Mouse (Mus musculus) neural tube, embryonic 15.5 days (tissue): ENCODE measurements around the gene Zfp369. TPM values are rescaled to one million over a fixed set of nuclear protein-coding genes. Genes with fewer than 3 reads are reported as not detected.
"Not testable (repeated sequence)": the region's sequence is repeated elsewhere in the genome, so short reads cannot be mapped to it uniquely, and the experiment has no call there.

Experiments
- ATAC-seq: fragments of 200-750 bp; cut with Nextera tagmentation; 2 replicates; pipeline ENCODE4 v1.8.0; 2017; ENCODE audit warnings: mild to moderate bottlenecking, moderate TSS enrichment, moderate library complexity; ENCODE audit not compliant: low FRiP score
- H3K27ac ChIP-seq: fragments of 300-500 bp; sonication (generic); replicated peaks from 2 replicates; pipeline ENCODE4 v1.5.1; 2015; ENCODE audit warnings: mild to moderate bottlenecking, inconsistent platforms
- H3K27me3 ChIP-seq: fragments of 300-500 bp; sonication (generic); replicated peaks from 2 replicates; pipeline ENCODE4 v1.6.1; 2015; ENCODE audit warnings: inconsistent platforms
- H3K36me3 ChIP-seq: fragments of 300-500 bp; sonication (generic); 2 replicates; pipeline ENCODE4 v1.6.1; 2015; ENCODE audit warnings: inconsistent platforms
- H3K4me1 ChIP-seq: fragments of 300-500 bp; sonication (generic); 2 replicates; pipeline ENCODE4 v1.6.1; 2015; ENCODE audit warnings: inconsistent platforms
- H3K4me2 ChIP-seq: fragments of 300-500 bp; sonication (generic); 2 replicates; pipeline ENCODE4 v1.6.1; 2015; ENCODE audit warnings: inconsistent platforms, mild to moderate bottlenecking, moderate library complexity
- H3K4me3 ChIP-seq: fragments of 300-500 bp; sonication (generic); replicated peaks from 2 replicates; pipeline ENCODE4 v1.5.1; 2015; ENCODE audit warnings: mild to moderate bottlenecking, inconsistent platforms
- H3K9ac ChIP-seq: fragments of 300-500 bp; sonication (generic); replicated peaks from 2 replicates; pipeline ENCODE4 v1.6.1; 2015; ENCODE audit warnings: mild to moderate bottlenecking, inconsistent platforms
- H3K9me3 ChIP-seq: fragments of 300-500 bp; sonication (generic); replicated peaks from 2 replicates; pipeline ENCODE4 v1.6.1; 2016; ENCODE audit warnings: inconsistent platforms
- WGBS: fragments of 180-500 bp; shearing (Covaris S2); methylation state at CpG from one replicate; pipeline ENCODE4 v1.1.7; 2015; ENCODE audit warnings: mixed read lengths; 5-methylcytosine and 5-hydroxymethylcytosine counted together
- polyA plus RNA-seq: library from polyadenylated mRNA; unstranded; fragments of >200 nt; fragmentation: Nextera tagmentation; extraction: Ambion mirVana; gene quantifications from 2 replicates; pipeline ENCODE4 v1.2.1, GENCODE M21; 2015

The Zfp369 gene
- polyA plus RNA-seq, 1 experiment from 2014 or later, result 13.7 TPM

GRCm38 (mm10) chr13:65277994-65278382 is 626 bp upstream of the Zfp369 start:
- no peaks in the 10 kb centered on the region for H3K27me3 ChIP-seq
- peaks cover 23% of the 10 kb centered on the region for H3K4me1 ChIP-seq
- ATAC-seq, result peak; percentile 61
- peak overlapping the region; percentile 68 for H3K4me3 ChIP-seq
- peak overlapping the region; percentile 90 for H3K27ac ChIP-seq
- peaks cover 27% of the 10 kb centered on the region for H3K36me3 ChIP-seq
- H3K9ac ChIP-seq, result peak overlapping the region; percentile 76
- WGBS, result 11% methylated on average over 9 of the region's 9 CpGs
- H3K9me3 ChIP-seq, result 0 out of 2 replicates have a peak, but pooled peaks cover 2% of the 10 kb centered on the region
- peak overlapping the region; percentile 67 for H3K4me2 ChIP-seq

GRCm38 (mm10) chr13:65286771-65287170 is 8.2 kb downstream of the Zfp369 start:
- Histone ChIP-seq H3K4me2 (no peak overlapping the region), H3K27ac (no peak overlapping the region), H3K9me3 (peaks cover 56% of the 10 kb centered on the region), H3K4me1 (no peaks in the 10 kb centered on the region), H3K9ac (no peak overlapping the region), H3K36me3 (peaks cover 75% of the 10 kb centered on the region), H3K27me3 (no peaks in the 10 kb centered on the region), H3K4me3 (no peak overlapping the region)
- 97% methylated on average over 2 of the region's 2 CpGs for WGBS
- no peak for ATAC-seq

- Histone ChIP-seq H3K27me3 (no peaks in the 10 kb centered on the region), H3K27ac (no peak overlapping the region), H3K9me3 (peaks cover 66% of the 10 kb centered on the region), H3K4me3 (no peak overlapping the region), H3K36me3 (peaks cover 74% of the 10 kb centered on the region), H3K4me2 (no peak overlapping the region), H3K9ac (no peak overlapping the region), H3K4me1 (no peaks in the 10 kb centered on the region)
- WGBS, result 98% methylated on average over 4 of the region's 4 CpGs
- ATAC-seq, result no peak
Measured at GRCm38 (mm10) chr13:65296354-65296753, 17.7 kb downstream of the Zfp369 start.

- H3K27me3 ChIP-seq, ATAC-seq, H3K9ac ChIP-seq, H3K36me3 ChIP-seq, H3K4me1 ChIP-seq, H3K27ac ChIP-seq: not testable (repeated sequence)
- H3K9me3 ChIP-seq, result peaks cover 22% of the 10 kb centered on the region; the same call in 1 of the 2 replicates
- peak overlapping the region; percentile 54 for H3K4me2 ChIP-seq
- WGBS, result 37% methylated on average over 12 of the region's 12 CpGs
- H3K4me3 ChIP-seq, result peak overlapping the region; percentile 31
Measured at GRCm38 (mm10) chr13:65310849-65311248, 32.2 kb downstream of the Zfp369 start.

GRCm38 (mm10) chr13:65311311-65311755 is 32.7 kb downstream of the Zfp369 start:
- H3K4me3 ChIP-seq, result peak overlapping the region; percentile 31
- H3K9ac ChIP-seq, result no peak overlapping the region
- peaks cover 1% of the 10 kb centered on the region; the same call in 1 of the 2 replicates for H3K36me3 ChIP-seq
- peak; percentile 63 for ATAC-seq
- WGBS, result 31% methylated on average over 27 of the region's 27 CpGs
- H3K9me3 ChIP-seq, result peaks cover 19% of the 10 kb centered on the region; the same call in 1 of the 2 replicates
- H3K4me1 ChIP-seq, result no peaks in the 10 kb centered on the region
- H3K27me3 ChIP-seq, result no peaks in the 10 kb centered on the region
- peak overlapping the region; percentile 54 for H3K4me2 ChIP-seq
- H3K27ac ChIP-seq, result no peak overlapping the region

GRCm38 (mm10) chr13:65311826-65312225 is 33.2 kb downstream of the Zfp369 start:
- no peaks in the 10 kb centered on the region for H3K4me1 ChIP-seq
- H3K27me3 ChIP-seq, result no peaks in the 10 kb centered on the region
- no peak overlapping the region for H3K9ac ChIP-seq
- 94% methylated on average over 9 of the region's 9 CpGs for WGBS
- peak overlapping the region; percentile 54; the same call in 1 of the 2 replicates for H3K4me2 ChIP-seq
- no peak overlapping the region for H3K27ac ChIP-seq
- H3K36me3 ChIP-seq, result no peaks in the 10 kb centered on the region
- ATAC-seq, result no peak
- H3K9me3 ChIP-seq, result peaks cover 15% of the 10 kb centered on the region; the same call in 1 of the 2 replicates
- no peak overlapping the region for H3K4me3 ChIP-seq

- not testable (repeated sequence) for H3K4me3 ChIP-seq, H3K27me3 ChIP-seq, H3K4me2 ChIP-seq, H3K9me3 ChIP-seq, H3K4me1 ChIP-seq, ATAC-seq, H3K36me3 ChIP-seq, H3K9ac ChIP-seq, H3K27ac ChIP-seq
- WGBS, result 59% methylated on average over 5 of the region's 5 CpGs
Measured at GRCm38 (mm10) chr13:65348501-65348900, 69.9 kb downstream of the Zfp369 start.

- H3K27me3 ChIP-seq, H3K9ac ChIP-seq, ATAC-seq, H3K4me1 ChIP-seq, H3K27ac ChIP-seq, H3K36me3 ChIP-seq, H3K9me3 ChIP-seq: not testable (repeated sequence)
- H3K4me2 ChIP-seq, result peak overlapping the region; percentile 51
- peak overlapping the region; percentile 30 for H3K4me3 ChIP-seq
- WGBS, result 9% methylated on average over 31 of the region's 33 CpGs
Measured at GRCm38 (mm10) chr13:65351768-65352167, 73.2 kb downstream of the Zfp369 start.

Other genes starting within 250 kb of the Zfp369 start
- not detected in 2 replicates for gene Spata31d1c, start 245.8 kb upstream of the Zfp369 start, polyA plus RNA-seq
- not detected in 2 replicates for gene Prss47, start 226.1 kb upstream of the Zfp369 start, polyA plus RNA-seq
- gene Mfsd14b, start 165.8 kb upstream of the Zfp369 start, polyA plus RNA-seq, result 31.6 and 37.3 TPM in 2 replicates
- gene Olfr465-ps1, start 140.7 kb upstream of the Zfp369 start, polyA plus RNA-seq, result not detected in 2 replicates
- not detected in 2 replicates for gene Olfr466, start 128.6 kb upstream of the Zfp369 start, polyA plus RNA-seq
- gene Nlrp4f, start 72.8 kb upstream of the Zfp369 start, polyA plus RNA-seq, result not detected in 2 replicates
- gene Gm10775, start 19.3 kb upstream of the Zfp369 start, polyA plus RNA-seq, result 0.20 and 0.40 TPM in 2 replicates
- gene Gm10139, start 233.9 kb downstream of the Zfp369 start, polyA plus RNA-seq, result not detected in 2 replicates